7 mouse cellular contexts compared by ENCODE assay signal in genomic region chr4:108847715-108848504, GRCm38 (mm10). TPM values are rescaled to one million over a fixed set of nuclear protein-coding genes. Genes with fewer than 3 reads are reported as not detected.
DNase-seq lines count a peak whose midpoint lies in the region; ATAC-seq and TF ChIP-seq lines count a peak whose summit lies in the region.

Gene Kti12 (plus strand): TSS chr4:108847785.

- peak; percentile 79 for DNase-seq in adrenal gland, postnatal 25 days
- peak; percentile 89 to 93 for DNase-seq in heart, adult 18-20 months
- peak; percentile 93 for DNase-seq in kidney, adult 2 months
- peak; percentile 63 for DNase-seq in spleen, adult 2 months (ENCODE audit: low read depth in 1 of 2, low spot score in 2 of 2)

- peaks cover 9% of the 10 kb centered on the region for H3K4me1 ChIP-seq in embryonic facial prominence, embryonic 12.5 days
- peaks cover 9% of the 10 kb centered on the region for H3K4me1 ChIP-seq in kidney, adult 2 months (ENCODE audit: control insufficient read depth, insufficient read depth, low read length)
- H3K4me1 ChIP-seq in limb, embryonic 12.5 days (replicated peaks): peaks cover 13% of the 10 kb centered on the region
- peaks cover 27% of the 10 kb centered on the region for H3K4me1 ChIP-seq in midbrain, embryonic 15.5 days
- H3K4me1 ChIP-seq in spleen, adult 2 months (ENCODE audit: control insufficient read depth, insufficient read depth, insufficient read length): peaks cover 9% of the 10 kb centered on the region

- H3K4me3 ChIP-seq in embryonic facial prominence, embryonic 12.5 days: peak within 1 kb of the TSS; percentile 96
- H3K4me3 ChIP-seq in kidney, adult 2 months (ENCODE audit: insufficient read depth, low read depth, low read length): peak within 1 kb of the TSS; percentile 99
- H3K4me3 ChIP-seq in limb, embryonic 12.5 days (replicated peaks): peak within 1 kb of the TSS; percentile 92
- peak within 1 kb of the TSS; percentile 79 for H3K4me3 ChIP-seq in midbrain, embryonic 15.5 days
- peak within 1 kb of the TSS; percentile 100 for H3K4me3 ChIP-seq in spleen, adult 2 months (ENCODE audit: extremely low read depth, insufficient read depth, insufficient read length)

- no peaks in the 10 kb centered on the region for H3K27me3 ChIP-seq in embryonic facial prominence, embryonic 12.5 days
- no peaks in the 10 kb centered on the region for H3K27me3 ChIP-seq in kidney, adult 2 months (replicated peaks; ENCODE audit: control insufficient read depth, insufficient read depth, low read length)
- H3K27me3 ChIP-seq in limb, embryonic 12.5 days: no peaks in the 10 kb centered on the region
- H3K27me3 ChIP-seq in midbrain, embryonic 15.5 days (replicated peaks): no peaks in the 10 kb centered on the region
- no peaks in the 10 kb centered on the region for H3K27me3 ChIP-seq in spleen, adult 2 months (ENCODE audit: control insufficient read depth, insufficient read depth, low read length)

- under 1% methylated on average over 77 of the region's 77 CpGs for WGBS in embryonic facial prominence, embryonic 12.5 days
- WGBS in kidney, adult 2 months: under 1% methylated on average over 76 of the region's 77 CpGs
- WGBS in limb, embryonic 12.5 days: under 1% methylated on average over 77 of the region's 77 CpGs
- under 1% methylated on average over 77 of the region's 77 CpGs for WGBS in midbrain, embryonic 15.5 days
- under 1% methylated on average over 77 of the region's 77 CpGs for WGBS in spleen, adult 2 months

- peak; percentile 61 for ATAC-seq in embryonic facial prominence, embryonic 12.5 days (ENCODE audit: insufficient number of reproducible peaks, insufficient read depth, low FRiP score, low TSS enrichment)
- ATAC-seq in limb, embryonic 12.5 days (ENCODE audit: insufficient number of reproducible peaks, insufficient read depth, low FRiP score, low TSS enrichment, low read depth): peak; percentile 79
- peak; percentile 91 for ATAC-seq in midbrain, embryonic 15.5 days (replicated peaks)

- no peaks in the 10 kb centered on the region for H3K9me3 ChIP-seq in embryonic facial prominence, embryonic 12.5 days
- no peaks in the 10 kb centered on the region for H3K9me3 ChIP-seq in limb, embryonic 12.5 days
- no peaks in the 10 kb centered on the region for H3K9me3 ChIP-seq in midbrain, embryonic 15.5 days

- TF ChIP-seq POLR2A in kidney, adult 2 months (IDR thresholded peaks at IDR 0.05; ENCODE audit: low read depth, low read length): peak; percentile 47
- TF ChIP-seq POLR2A in spleen, adult 2 months (IDR thresholded peaks at IDR 0.05; ENCODE audit: low read depth, low read length): peak; percentile 59

- H3K27ac ChIP-seq in embryonic facial prominence, embryonic 12.5 days: peak within 1 kb of the TSS; percentile 89
- peak within 1 kb of the TSS; percentile 87 for H3K27ac ChIP-seq in kidney, adult 2 months (ENCODE audit: insufficient read depth, low read depth, low read length)
- H3K27ac ChIP-seq in limb, embryonic 12.5 days: peak within 1 kb of the TSS; percentile 89
- H3K27ac ChIP-seq in midbrain, embryonic 15.5 days: peak within 1 kb of the TSS; percentile 86
- H3K27ac ChIP-seq in spleen, adult 2 months (ENCODE audit: insufficient read depth, low read length): peak within 1 kb of the TSS; percentile 94

- H3K36me3 ChIP-seq in embryonic facial prominence, embryonic 12.5 days: no peaks in the 10 kb centered on the region
- H3K36me3 ChIP-seq in kidney, adult 2 months (ENCODE audit: control insufficient read depth, insufficient read depth, low read length): no peaks in the 10 kb centered on the region
- H3K36me3 ChIP-seq in limb, embryonic 12.5 days: peaks cover 23% of the 10 kb centered on the region
- 0 out of 2 replicates have a peak, but pooled peaks cover 4% of the 10 kb centered on the region for H3K36me3 ChIP-seq in midbrain, embryonic 15.5 days (replicated peaks)
- H3K36me3 ChIP-seq in spleen, adult 2 months (ENCODE audit: control insufficient read depth, insufficient read depth, low read length): no peaks in the 10 kb centered on the region

- TF ChIP-seq CTCF in kidney, adult 2 months (conservative IDR thresholded peaks at IDR 0.05; ENCODE audit: insufficient read depth, insufficient read length, low read depth, low read length): no peak
- TF ChIP-seq CTCF in spleen, adult 2 months (IDR thresholded peaks at IDR 0.05; ENCODE audit: extremely low read depth, insufficient read depth, insufficient read length, insufficient replicate concordance): no peak

- peak within 1 kb of the TSS; percentile 82 for H3K9ac ChIP-seq in embryonic facial prominence, embryonic 12.5 days
- peak within 1 kb of the TSS; percentile 84 for H3K9ac ChIP-seq in limb, embryonic 12.5 days (replicated peaks)
- H3K9ac ChIP-seq in midbrain, embryonic 15.5 days: peak within 1 kb of the TSS; percentile 74

- peak within 1 kb of the TSS; percentile 98 for H3K4me2 ChIP-seq in embryonic facial prominence, embryonic 12.5 days (replicated peaks)
- peak within 1 kb of the TSS; percentile 97 for H3K4me2 ChIP-seq in limb, embryonic 12.5 days
- H3K4me2 ChIP-seq in midbrain, embryonic 15.5 days: peak within 1 kb of the TSS; percentile 91

RNA-seq across cellular contexts. Expression of gene Kti12, which starts in this region (rescaled TPM):
- 32.4 and 33.4 TPM in 2 replicates for total RNA-seq in adrenal gland, postnatal 25 days (2021)
- polyA plus RNA-seq in embryonic facial prominence, embryonic 12.5 days (2016; fragmentation: Nextera tagmentation; extraction: Ambion mirVana): 49.7 and 52.3 TPM in 2 replicates
- 10 to 100 TPM; 25.4 to 25.5 TPM for total RNA-seq in heart, adult 18-20 months (2021)
- 27.3 and 28.6 TPM in 2 replicates for polyA plus RNA-seq in kidney, adult 2 months (2012; rRNA removed)
- polyA plus RNA-seq in limb, embryonic 12.5 days (2016; fragmentation: Nextera tagmentation; extraction: Ambion mirVana): 53.4 and 54.7 TPM in 2 replicates
- polyA plus RNA-seq in midbrain, embryonic 15.5 days (2015; fragmentation: Nextera tagmentation; extraction: Ambion mirVana): 24.1 and 24.4 TPM in 2 replicates
- 32.7 and 44.2 TPM in 2 replicates for polyA plus RNA-seq in spleen, adult 2 months (2012; rRNA removed)

Comparison
In these comparisons a context has a peak if more than half of its experiments do, and no peak if none do; other contexts are left out.
1. Peak in every context shown above with its lines: DNase-seq, ATAC-seq, H3K4me3 ChIP-seq and H3K27ac ChIP-seq.